Mouse (Mus musculus) thymus, postnatal 0 days (tissue): ENCODE measurements around the gene Fstl4. TPM values are rescaled to one million over a fixed set of nuclear protein-coding genes. Genes with fewer than 3 reads are reported as not detected.

Source experiments
- DNase-seq: peaks from one replicate; pipeline ENCODE4 v3.0.0-alpha.2; 2015; ENCODE audit warnings: low spot score
- polyA plus RNA-seq: library from polyadenylated mRNA; unstranded; fragments of >200 nt; fragmentation: Nextera tagmentation; extraction: Ambion mirVana; gene quantifications from 2 replicates; pipeline ENCODE4 v1.2.1, GENCODE M21; 2015

Fstl4 gene
- polyA plus RNA-seq, 1 experiment from 2014 or later: 1.9 TPM

DNA sequence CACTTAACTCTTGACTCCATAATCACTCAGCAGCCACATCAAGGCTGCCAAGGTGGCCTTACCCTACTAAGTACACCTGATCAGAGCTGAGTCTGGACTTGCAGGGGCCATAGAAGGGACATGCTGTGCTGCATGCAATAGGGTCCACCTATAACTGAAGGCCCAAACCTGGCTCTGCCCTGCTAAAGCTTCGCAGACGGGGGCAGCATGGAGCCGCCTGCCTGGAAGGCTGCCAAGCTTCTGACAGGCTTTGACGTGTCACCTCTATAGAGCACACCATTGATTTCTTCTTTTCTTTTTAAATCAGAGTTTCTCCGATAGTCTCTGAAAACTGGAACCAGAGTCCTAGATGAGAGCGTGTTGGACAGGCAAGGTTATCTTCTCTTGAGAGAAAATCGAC lies 146.4 kb downstream of the Fstl4 start:
- DNase-seq: no peak

DNA sequence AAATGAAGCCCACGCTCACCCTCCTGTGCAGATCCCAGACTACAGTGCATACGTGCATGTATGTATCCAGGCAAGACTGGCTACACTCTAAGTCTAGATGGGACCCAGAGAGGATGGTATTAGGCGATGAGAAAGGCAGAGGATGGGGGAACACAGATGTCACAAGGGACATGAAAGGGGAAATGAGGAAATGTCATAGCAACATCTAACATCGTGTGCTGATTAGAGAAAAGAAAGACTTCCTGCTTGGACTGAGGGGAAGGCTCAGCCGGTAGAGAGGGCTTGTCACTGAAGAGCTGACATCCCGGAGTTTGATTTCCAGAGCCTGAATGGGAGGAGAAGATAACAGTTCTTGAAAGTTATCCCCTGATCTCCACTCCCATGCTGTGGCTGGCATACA lies 150.0 kb downstream of the Fstl4 start:
- DNase-seq: peak; percentile 9

DNA sequence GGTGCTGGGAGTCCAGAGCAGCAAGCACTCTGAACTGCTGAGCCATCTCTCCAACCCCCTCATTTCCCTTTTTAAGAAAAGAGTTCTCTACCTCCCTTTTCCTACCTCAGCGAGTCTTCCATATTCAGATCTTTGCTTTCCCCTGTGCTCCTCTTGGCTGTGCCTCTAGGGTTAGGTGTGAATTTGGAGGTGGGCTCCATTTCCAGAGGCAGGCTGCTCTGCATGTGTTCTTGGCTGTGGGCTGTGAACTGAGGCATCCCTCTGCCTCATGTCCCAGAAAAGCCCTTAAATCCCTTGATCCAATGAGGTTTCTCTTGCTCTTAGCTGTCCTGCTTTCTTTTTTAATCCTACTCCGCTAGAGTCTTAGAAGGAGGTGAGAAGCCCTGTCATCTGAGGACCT lies 151.2 kb downstream of the Fstl4 start:
- DNase-seq: no peak

DNA sequence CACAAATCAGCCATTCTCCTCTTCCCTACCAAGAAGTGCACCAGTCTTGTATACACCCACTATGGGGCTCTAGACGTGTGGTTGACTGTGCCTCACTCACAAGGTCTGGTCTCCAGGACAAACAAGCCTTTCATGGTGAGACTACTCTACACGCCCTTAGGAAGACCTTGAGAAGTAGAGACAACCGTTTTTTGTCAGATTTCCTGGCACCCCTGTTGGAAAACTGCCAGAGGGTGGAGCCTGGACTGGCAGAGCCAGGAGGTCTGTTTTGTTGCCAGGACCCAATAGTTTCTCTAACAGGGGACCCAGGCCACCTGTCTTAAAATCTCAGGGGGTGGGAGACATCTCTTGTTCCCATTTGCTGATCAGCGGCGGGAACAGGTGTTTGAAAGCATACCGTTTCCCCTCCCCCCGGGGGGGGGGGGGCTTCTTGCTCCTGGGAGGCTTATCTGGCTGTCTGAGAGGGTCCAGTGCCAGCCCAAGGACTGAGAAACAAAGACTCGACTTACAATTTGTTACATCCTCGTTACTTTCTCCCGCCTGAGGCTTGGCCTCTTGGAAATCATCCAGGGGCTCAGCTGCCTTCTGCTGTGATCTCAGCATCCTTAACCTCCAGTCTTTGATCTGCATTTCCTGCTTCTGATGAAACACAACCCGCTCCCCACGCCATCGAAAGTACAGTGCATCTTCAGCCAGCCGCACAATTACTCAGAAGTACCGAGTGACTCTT lies 155.0 kb downstream of the Fstl4 start:
- peak; percentile 63 for DNase-seq

DNA sequence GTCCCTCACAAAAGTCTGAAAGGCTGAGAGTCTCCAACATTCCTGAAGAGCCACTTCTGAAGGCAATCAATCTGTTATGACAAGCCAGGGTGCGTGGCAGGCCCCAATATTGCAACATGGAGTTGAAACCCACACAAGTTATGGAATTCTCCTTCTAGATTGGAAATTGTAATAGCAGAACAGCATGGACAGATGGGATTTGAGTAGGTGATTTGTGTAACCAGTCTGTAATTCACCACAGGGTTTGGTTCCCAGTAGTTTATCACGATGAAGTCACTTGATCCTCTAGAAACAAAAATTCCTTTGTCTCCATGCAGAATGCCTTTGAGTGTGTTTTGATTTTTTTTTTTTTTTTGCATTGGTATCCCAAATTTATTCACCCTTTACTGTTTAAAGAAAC lies 159.8 kb downstream of the Fstl4 start:
- DNase-seq: no peak

DNA sequence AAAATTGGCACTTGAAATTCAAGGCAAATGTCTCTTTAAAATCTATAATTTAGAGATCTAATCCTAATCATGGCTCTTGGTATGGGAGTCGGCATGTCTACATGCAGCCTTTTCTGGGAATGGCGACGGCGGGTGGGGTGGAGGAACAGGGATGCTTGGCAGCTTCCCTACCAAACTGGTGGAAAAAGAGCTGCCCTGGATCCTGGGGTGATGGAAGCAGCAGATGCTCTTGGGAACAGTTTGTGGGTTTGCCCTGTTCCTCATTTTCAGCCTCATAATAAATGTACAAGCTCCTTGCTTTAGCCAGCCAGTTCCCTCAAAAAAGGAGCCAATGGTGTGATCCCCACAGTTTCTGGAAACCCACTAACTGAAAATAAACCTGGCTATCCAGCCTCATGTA lies 163.9 kb downstream of the Fstl4 start:
- no peak for DNase-seq

DNA sequence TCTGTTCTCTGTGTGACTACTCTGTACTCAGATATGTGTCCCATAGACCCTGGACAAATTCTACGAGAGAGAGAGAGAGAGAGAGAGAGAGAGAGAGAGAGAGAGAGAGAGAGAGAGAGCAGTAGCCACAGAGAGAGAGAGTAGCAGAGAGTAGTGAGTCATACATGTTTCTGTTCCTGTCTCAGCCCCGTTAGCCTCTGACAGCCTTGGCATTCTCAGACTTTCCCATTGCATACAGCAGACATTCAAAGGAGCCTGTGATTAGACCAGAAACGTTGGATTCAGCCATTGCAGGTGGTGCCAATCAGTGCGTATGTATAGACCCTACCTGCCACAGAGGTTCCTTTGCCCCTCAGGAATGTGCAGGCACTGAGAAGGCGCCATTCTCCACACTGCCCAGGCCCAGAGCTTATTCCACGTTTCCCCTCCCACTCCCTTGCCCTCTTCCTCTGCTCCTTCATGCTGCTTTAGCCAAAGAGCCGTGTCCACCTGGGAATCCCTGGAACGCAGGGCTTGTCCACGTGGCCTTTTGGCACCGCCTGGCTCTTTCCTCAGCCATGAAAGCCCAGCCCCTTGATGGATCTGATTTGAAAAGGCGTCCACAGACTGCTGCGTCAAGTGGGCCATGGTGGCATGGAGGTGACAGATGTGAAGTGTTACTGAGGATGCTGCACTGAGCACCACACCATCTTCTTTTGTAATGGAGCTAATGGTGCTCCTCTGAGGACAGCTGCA lies 175.1 kb downstream of the Fstl4 start:
- no peak for DNase-seq

DNA sequence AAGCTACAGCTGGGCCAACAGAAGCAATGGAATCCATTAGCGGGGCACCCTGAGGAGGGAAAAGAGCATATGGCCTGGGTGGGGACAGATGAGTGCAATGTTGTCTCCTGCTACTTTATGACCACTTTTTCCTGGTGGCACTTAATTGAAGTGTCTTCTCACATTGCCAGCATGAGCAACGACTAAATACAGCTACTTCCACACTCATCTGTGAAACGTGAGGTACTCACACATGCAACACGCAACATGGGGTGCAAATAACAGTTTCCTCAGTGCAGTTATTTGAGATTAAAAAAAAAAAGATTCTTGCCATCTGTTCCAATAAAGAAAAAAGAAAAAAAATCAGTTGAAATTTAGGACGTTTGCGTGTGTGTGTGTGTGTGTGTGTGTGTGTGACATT lies 178.5 kb downstream of the Fstl4 start:
- no peak for DNase-seq

DNA sequence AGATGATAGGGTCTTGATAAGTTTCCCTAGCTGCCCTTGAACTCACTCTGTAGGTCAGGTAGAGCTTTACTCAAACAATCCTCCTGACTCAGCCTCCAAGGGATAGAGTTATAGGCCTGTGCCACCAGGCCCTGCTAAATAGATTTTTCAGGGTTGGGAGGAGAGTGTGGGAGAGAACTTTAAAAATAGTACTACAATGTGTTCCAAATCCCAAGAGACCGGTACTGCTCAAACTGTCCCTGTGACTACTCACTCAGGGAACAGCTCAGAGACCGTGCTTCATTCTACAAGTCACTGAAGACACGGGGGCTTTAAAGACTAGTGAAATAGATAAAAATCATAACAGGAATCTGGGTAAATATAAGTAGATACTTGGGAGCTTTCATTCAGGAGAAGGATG lies 190.6 kb downstream of the Fstl4 start:
- DNase-seq: no peak

DNA sequence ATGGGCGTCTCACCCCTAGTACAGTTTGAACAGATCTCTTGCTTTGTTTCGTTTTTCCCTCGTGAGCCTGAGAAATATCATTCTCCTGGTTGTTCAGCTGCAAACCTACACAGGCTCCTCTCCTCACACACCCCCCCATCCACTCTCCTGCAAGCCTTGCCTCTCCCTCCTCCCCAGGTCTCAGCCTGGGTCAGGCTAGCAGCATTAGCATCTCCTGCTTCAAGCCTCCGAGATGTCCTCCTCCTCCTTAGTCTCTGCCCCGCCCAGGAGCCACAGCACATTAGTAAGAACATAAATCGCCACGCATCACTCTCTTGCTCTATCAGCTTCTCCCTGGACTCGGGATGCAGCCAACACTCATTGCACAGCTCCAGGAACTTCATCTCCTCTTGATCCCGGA lies 204.4 kb downstream of the Fstl4 start:
- no peak for DNase-seq

DNA sequence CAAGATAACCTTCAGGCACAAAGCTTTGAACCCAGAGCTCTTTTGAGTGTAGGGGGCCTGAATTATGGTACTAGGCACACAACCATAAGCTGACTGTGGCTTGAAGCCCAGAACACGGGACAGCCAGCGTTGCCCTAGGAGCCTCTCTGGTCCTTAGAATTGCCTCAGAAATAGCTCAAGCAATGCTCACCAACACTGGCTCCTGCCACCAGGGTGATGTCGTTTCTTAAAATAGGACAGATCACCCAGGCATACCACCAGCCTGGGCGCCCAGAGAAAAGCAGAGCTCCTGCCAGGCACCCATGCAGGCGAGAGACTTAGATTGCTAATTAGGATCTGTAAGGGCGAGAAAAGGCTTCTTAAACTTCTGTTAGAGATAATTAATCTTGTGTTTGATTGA lies 206.0 kb downstream of the Fstl4 start:
- DNase-seq: no peak

DNA sequence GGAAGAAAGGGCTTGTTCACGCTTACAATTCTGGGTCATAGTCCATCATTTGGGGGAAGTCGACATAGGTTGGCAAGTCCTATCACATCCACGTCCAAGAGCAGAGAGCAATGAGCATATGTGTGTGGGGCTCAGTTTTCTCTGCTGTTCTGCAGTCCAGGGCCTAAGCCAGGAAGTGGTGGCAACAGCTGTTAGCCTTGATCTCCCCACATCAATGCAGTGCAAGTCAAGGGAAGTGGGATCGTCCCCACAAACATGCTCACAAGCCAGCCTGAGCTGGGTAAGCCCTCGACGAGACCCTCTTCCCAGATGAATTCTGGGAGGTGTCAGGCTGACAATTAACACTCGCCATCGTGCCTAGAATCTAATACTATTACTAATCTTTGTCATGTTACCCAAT lies 222.6 kb downstream of the Fstl4 start:
- peak; percentile 85 for DNase-seq

DNA sequence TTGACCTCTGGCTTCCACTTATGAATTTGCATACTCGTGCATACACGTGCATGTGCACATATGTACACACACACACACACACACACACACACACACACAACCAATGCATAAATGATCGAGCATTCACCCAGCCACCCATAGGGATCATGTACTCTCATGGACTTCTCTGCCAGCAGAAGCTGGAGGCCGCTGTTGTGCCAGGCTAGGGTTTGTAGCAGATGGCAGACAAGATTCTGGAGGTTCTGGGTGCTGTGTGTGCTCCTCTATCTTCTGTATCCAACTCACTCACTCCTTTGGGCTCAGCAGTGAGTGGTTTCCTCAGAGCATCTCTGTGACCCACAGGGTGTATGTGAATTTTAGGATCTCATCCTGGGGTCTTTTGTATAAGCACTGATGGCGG lies 230.3 kb downstream of the Fstl4 start:
- DNase-seq: no peak

DNA sequence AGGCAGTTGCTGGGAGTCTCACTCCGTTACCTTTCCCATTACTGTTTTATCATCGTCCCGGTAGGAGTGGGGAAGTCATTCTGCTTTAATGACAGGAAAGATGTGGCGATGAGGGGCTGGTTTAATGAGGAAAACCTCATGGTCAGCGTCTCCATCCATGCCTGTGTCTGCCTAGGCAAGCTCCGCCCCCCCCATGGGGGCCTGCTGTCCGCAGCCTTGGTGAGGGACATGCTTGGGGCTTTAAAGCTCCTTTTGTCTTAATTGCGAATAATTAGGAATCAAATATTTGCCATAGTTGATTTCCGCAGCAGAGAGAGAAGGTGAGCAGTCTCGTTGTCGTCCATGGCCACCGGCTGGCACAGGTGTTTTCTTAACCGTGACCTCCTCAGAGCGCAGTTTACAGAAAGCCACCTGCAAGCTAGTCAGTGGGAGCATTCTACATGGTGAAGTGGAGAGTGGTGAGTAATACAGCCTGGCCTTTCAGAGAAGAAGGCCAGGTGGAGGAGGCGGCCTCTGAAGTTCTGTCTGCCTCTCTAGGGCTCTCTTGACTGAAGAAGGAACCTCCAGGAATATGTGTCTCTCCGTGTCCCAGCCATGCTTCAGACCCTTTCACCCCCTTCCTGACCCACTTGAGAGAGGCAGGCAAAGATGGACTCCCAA lies 232.1 kb downstream of the Fstl4 start:
- no peak for DNase-seq

DNA sequence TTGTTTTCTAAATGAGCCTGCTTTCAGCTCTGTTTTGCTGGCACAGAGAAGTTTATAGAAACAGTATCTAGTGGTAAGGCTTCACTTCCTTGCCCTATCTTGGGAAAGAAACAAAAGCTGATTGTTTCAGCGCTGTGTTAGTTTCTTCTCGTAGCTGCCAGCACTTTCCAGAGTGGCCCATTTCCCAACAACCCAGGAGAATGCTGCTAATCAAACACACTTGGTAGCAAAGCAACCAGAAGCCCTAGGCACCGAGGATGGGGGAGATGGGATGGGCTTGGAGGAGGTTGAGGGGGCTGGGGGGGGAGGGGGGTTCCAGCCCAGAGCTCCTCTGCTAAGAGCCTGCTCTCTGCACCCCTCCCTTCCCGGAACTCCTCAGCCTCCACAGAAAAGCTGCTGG lies 233.0 kb downstream of the Fstl4 start:
- DNase-seq: no peak

DNA sequence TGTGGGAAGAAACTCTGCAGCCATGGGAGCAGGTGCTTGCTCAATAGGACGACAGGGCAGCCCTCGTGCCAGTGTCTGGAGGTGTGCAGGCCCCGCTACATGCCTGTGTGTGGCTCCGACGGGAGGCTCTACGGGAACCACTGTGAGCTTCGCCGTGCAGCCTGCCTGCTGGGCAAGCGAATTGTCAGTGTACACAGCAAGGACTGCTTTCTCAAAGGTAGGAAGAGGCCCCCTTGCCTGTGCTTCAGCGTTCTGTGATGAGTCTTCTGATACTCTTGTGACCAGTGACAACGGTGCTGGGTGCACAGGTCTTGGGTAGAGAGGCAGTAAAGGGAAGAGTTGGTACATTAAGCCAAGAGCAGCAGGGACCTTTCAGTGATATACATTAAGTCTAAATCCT lies 235.8 kb downstream of the Fstl4 start:
- no peak for DNase-seq

DNA sequence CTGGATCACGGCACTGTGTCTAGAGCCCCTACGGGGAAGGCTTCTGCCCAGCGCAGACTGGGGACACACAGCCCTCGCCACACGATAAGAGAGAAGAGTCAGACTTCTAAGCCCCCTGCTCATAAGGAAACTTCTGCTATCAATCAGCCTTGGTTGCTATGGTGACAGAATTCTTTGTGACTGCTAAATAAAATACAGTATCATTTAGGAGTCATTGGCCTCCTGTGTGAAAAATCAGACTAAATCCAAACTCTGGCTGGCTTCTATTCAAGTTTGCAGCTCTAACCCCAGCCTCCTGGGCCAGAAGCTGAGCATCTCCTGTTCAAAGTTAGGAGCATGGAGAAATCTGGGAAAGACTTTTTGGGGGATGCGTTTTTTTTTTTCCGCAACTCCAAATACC lies 238.9 kb downstream of the Fstl4 start:
- no peak for DNase-seq

DNA sequence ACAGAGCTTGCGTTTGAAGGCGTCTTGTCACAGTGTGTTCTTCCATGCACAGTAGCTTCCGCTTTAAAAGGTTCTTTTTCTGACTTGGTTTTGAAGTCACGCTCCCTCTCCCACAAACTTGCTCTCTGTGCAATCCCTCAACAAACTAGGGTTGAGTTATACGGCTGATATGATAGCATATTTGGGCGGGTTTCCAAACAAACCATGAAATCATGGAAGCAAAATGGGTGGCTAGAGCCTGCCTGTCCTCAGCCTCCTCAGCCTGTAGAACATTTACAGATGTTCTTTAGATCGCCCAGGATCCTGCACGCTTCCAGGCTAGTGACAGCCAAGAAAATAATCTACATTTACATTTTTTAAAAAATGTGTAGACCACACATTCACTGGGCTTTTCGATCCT lies 239.4 kb downstream of the Fstl4 start:
- no peak for DNase-seq

DNA sequence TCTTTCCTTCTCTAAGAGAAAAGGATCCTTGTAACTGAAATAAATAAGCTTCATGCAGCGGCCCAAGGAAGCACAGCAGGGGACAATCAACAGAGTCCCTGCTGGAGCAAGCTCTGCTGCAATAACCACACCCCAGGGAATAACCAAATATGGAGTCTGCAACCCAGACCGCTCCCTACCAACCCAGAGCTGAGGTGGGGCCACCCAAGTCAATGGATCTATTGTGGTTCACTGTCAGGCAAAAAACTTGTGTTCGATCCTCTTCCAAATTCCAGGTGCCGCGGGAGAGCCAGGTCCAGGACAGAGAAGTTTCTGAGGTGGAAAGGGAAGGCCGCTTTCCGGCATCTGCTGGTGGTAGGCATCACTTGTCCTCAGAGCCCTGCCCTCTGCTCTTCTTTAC lies 245.2 kb downstream of the Fstl4 start:
- no peak for DNase-seq

DNA sequence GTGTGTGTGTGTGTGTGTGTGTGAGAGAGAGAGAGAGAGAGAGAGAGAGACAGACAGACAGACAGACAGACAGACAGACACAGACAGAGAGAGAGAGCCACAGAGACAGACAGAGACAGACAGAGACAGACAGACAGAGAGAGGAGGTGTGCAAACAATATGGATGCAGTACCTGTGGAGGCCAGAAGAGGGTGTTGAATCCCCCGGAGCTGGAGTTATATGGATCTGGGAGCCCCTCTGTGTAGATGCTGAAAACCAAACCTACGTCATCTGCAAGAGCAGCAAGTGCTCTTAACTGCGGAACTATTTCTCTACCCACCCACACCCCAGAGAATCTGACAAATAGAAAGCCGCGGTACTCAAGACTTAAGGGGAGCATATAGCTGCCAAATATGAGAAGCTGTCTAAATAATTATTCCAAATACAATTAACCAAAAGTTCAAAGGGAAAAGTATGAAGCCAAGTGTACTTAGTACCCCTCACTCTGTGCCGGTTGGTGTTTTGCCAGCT lies 247.6 kb downstream of the Fstl4 start:
- no peak for DNase-seq

DNA sequence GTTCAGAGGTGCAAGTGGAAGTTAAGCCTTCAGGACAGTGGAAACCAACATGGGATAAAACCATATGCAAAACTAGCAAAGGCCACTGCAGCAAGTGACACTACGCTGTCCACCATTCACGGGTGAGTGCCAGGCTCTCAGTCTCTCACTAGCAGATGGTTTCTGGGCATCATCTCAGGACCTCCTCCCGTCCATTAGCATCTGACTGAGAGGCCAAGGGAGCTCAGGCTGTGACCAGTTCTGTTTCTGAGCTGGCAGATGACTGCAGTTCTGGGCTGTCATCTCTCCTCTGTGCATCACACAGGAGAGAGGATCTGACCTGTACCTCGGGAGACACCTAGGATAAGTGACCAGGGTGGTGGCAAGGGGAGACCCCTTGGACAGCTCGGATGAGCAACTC lies 249.5 kb downstream of the Fstl4 start:
- DNase-seq: no peak

DNA sequence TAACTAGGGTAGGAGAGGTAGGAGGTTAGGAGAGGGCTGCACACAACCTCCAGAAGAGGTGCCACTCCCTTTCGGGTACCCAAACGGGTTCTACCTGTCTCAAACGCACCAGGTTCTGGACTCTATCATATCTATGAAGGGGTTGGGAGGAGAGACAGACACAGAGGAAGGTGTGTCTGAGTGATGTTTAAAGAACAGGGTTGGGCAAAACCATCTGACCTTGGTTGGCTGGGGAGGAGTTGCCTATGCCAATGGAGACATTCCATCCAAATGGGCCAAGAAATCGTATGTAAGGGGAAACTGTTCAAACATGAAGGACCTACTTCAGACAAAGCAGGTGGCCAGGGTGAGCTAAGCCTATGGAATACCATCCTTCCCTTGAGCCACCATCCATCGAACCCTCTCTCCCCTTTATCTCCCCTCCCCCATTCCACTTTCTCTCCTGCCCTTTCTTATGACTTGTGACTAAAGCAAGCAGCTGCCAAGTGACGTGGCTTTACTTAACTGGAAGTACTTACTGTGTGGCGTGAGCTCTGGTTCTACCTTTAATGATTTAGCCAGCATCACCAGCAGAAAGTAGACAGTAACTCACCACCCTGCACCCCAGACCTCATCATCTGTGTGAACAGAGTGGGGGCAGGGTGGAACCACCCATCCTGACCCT lies 252.1 kb downstream of the Fstl4 start:
- DNase-seq: no peak
